Mouse (Mus musculus) liver, embryonic 15.5 days (tissue): ENCODE data around the gene Cd3e. TPM values are rescaled to one million over a fixed set of nuclear protein-coding genes. Genes with fewer than 3 reads are reported as not detected.

ENCODE experiments used
- ATAC-seq: fragments of 200-750 bp; cut with Nextera tagmentation; 2 replicates; pipeline ENCODE4 v1.8.0; 2017; ENCODE audit warnings: moderate number of reproducible peaks, mild to moderate bottlenecking, moderate library complexity; ENCODE audit not compliant: insufficient read depth
- H3K27ac ChIP-seq: fragments of 300-500 bp; sonication (generic); replicated peaks from 2 replicates; pipeline ENCODE4 v1.5.1; 2015; ENCODE audit warnings: mild to moderate bottlenecking, inconsistent platforms
- H3K27me3 ChIP-seq: fragments of 300-500 bp; sonication (generic); 2 replicates; pipeline ENCODE4 v1.6.1; 2015; ENCODE audit warnings: mild to moderate bottlenecking, inconsistent platforms
- H3K36me3 ChIP-seq: fragments of 300-500 bp; sonication (generic); replicated peaks from 2 replicates; pipeline ENCODE4 v1.6.1; 2015; ENCODE audit warnings: moderate library complexity, mild to moderate bottlenecking, inconsistent platforms
- H3K4me1 ChIP-seq: fragments of 300-500 bp; sonication (generic); replicated peaks from 2 replicates; pipeline ENCODE4 v1.6.1; 2015; ENCODE audit warnings: inconsistent platforms
- H3K4me2 ChIP-seq: fragments of 300-500 bp; sonication (generic); 2 replicates; pipeline ENCODE4 v1.6.1; 2015; ENCODE audit warnings: moderate library complexity, mild to moderate bottlenecking, inconsistent platforms
- H3K4me3 ChIP-seq: fragments of 300-500 bp; sonication (generic); replicated peaks from 2 replicates; pipeline ENCODE4 v1.5.1; 2015; ENCODE audit warnings: mild to moderate bottlenecking, inconsistent platforms
- H3K9ac ChIP-seq: fragments of 300-500 bp; sonication (generic); 2 replicates; pipeline ENCODE4 v1.6.1; 2015; ENCODE audit warnings: moderate library complexity, mild to moderate bottlenecking, inconsistent platforms
- H3K9me3 ChIP-seq: fragments of 300-500 bp; sonication (generic); replicated peaks from 2 replicates; pipeline ENCODE4 v1.6.1; 2016; ENCODE audit warnings: inconsistent platforms
- WGBS: fragments of 180-500 bp; shearing (Covaris S2); methylation state at CpG from one replicate; pipeline ENCODE4 v1.1.7; 2015; ENCODE audit warnings: mixed read lengths; ENCODE audit not compliant: insufficient replicate concordance; 5-methylcytosine and 5-hydroxymethylcytosine counted together
- polyA plus RNA-seq: library from polyadenylated mRNA; unstranded; fragments of >200 nt; fragmentation: Nextera tagmentation; extraction: Ambion mirVana; gene quantifications from 2 replicates; pipeline ENCODE4 v1.2.1, GENCODE M21; 2015

Cd3e gene
- polyA plus RNA-seq, 1 experiment from 2014 or later: not detected

- Histone ChIP-seq H3K4me2 (no peak overlapping the region), H3K9me3 (no peaks in the 10 kb centered on the region), H3K27ac (no peak overlapping the region), H3K36me3 (no peaks in the 10 kb centered on the region), H3K27me3 (0 out of 2 replicates have a peak, but pooled peaks cover 3% of the 10 kb centered on the region), H3K9ac (no peak overlapping the region), H3K4me1 (no peaks in the 10 kb centered on the region), H3K4me3 (no peak overlapping the region)
- no peak for ATAC-seq
- WGBS: 72% methylated on average over 11 of the region's 11 CpGs
These were observed 8.6 kb upstream of the Cd3e start for GRCm38 (mm10) chr9:45018031-45018430.

GRCm38 (mm10) chr9:45015841-45016240 is 6.4 kb upstream of the Cd3e start:
- no peak for ATAC-seq
- Histone ChIP-seq H3K9me3 (no peaks in the 10 kb centered on the region), H3K27me3 (0 out of 2 replicates have a peak, but pooled peaks cover 5% of the 10 kb centered on the region), H3K4me3 (no peak overlapping the region), H3K27ac (no peak overlapping the region), H3K4me1 (no peaks in the 10 kb centered on the region), H3K9ac (no peak overlapping the region), H3K4me2 (no peak overlapping the region), H3K36me3 (no peaks in the 10 kb centered on the region)
- WGBS: 46% methylated on average over 3 of the region's 3 CpGs

DNA sequence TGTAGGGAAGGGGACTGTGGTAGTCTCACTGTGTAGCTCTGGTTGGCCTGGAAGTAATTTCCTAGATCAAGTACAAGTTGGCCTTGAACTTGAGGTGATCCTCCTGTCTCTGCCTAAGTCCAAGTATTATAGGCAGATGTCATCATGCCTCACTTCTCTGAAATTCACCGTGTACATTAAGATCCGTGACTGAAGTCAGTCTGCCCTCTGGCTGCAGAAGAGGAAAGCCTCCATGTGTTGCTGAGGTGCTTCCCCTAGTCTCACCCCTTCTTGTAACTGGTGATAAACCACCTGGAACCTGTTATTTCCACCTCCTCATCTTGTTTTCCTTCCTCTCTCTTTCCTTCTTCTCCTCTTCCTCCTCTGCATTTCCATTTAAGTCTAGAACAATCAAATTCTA is 5.5 kb upstream of the Cd3e start:
- H3K4me2 ChIP-seq: no peak overlapping the region

GRCm38 (mm10) chr9:45011291-45011690 is 1.9 kb upstream of the Cd3e start:
- no peak overlapping the region for H3K4me3 ChIP-seq

More for the DNA sequence above, 5.5 kb upstream of the Cd3e start:
- 36% methylated on average over 2 of the region's 2 CpGs for WGBS
- no peak overlapping the region for H3K4me3 ChIP-seq
- no peak overlapping the region for H3K9ac ChIP-seq
- H3K27me3 ChIP-seq: 0 out of 2 replicates have a peak, but pooled peaks cover 5% of the 10 kb centered on the region
- H3K4me1 ChIP-seq: no peaks in the 10 kb centered on the region
- no peak overlapping the region for H3K27ac ChIP-seq
- H3K36me3 ChIP-seq: no peaks in the 10 kb centered on the region
- no peak for ATAC-seq
- H3K9me3 ChIP-seq: no peaks in the 10 kb centered on the region

GRCm38 (mm10) chr9:45010461-45010860 is 1.0 kb upstream of the Cd3e start:
- no peaks in the 10 kb centered on the region for H3K9me3 ChIP-seq
- no peak overlapping the region for H3K4me3 ChIP-seq
- WGBS: 34% methylated on average over 4 of the region's 4 CpGs
- no peaks in the 10 kb centered on the region for H3K4me1 ChIP-seq
- no peak overlapping the region for H3K9ac ChIP-seq
- no peak overlapping the region for H3K4me2 ChIP-seq
- ATAC-seq: no peak
- no peaks in the 10 kb centered on the region for H3K36me3 ChIP-seq
- H3K27ac ChIP-seq: no peak overlapping the region
- peaks cover 6% of the 10 kb centered on the region; the same call in 1 of the 2 replicates for H3K27me3 ChIP-seq

More at GRCm38 (mm10) chr9:45011291-45011690, 1.9 kb upstream of the Cd3e start:
- no peak for ATAC-seq
- Histone ChIP-seq H3K4me1 (no peaks in the 10 kb centered on the region), H3K4me2 (no peak overlapping the region), H3K27ac (no peak overlapping the region), H3K9ac (no peak overlapping the region), H3K36me3 (no peaks in the 10 kb centered on the region), H3K27me3 (peaks cover 6% of the 10 kb centered on the region; the same call in 1 of the 2 replicates), H3K9me3 (no peaks in the 10 kb centered on the region)
- 40% methylated on average over 6 of the region's 6 CpGs for WGBS

- 77% methylated on average over 4 of the region's 4 CpGs for WGBS
- Histone ChIP-seq H3K4me2 (no peak overlapping the region), H3K36me3 (no peaks in the 10 kb centered on the region), H3K9me3 (no peaks in the 10 kb centered on the region), H3K9ac (no peak overlapping the region), H3K27me3 (peaks cover 6% of the 10 kb centered on the region; the same call in 1 of the 2 replicates), H3K4me1 (no peaks in the 10 kb centered on the region), H3K27ac (no peak overlapping the region), H3K4me3 (no peak overlapping the region)
- no peak for ATAC-seq
These were observed 1.1 kb downstream of the Cd3e start for GRCm38 (mm10) chr9:45008342-45008741.

DNA sequence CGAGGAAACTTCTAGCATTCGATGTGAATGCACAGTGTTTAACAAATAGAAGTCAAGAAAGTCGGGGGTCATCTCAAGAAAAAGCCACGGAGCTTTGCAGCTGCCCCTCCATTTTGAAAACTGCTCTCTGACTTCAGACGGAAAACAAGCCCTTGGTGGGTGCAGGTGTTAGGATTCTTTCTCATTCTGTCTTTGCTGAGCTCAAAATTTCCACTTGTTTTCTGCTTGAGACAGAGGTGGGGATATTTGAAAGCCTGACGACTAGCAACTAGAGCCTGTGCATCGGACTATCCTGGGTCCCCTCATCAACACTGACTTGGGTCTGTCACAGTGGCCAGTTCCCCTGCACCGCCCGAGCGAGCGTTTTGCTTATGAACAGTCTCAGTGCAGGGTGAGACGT is 2.0 kb downstream of the Cd3e start:
- no peak for ATAC-seq
- Histone ChIP-seq H3K36me3 (no peaks in the 10 kb centered on the region), H3K4me1 (no peaks in the 10 kb centered on the region), H3K4me3 (no peak overlapping the region), H3K9me3 (no peaks in the 10 kb centered on the region), H3K4me2 (no peak overlapping the region), H3K9ac (no peak overlapping the region), H3K27ac (no peak overlapping the region), H3K27me3 (peaks cover 11% of the 10 kb centered on the region; the same call in 1 of the 2 replicates)
- WGBS: 53% methylated on average over 12 of the region's 12 CpGs

GRCm38 (mm10) chr9:45000249-45000648 is 9.2 kb downstream of the Cd3e start:
- H3K27me3 ChIP-seq: peaks cover 26% of the 10 kb centered on the region; the same call in 1 of the 2 replicates
- H3K4me1 ChIP-seq: no peaks in the 10 kb centered on the region
- no peak overlapping the region for H3K4me3 ChIP-seq
- H3K9me3 ChIP-seq: no peaks in the 10 kb centered on the region
- ATAC-seq: no peak
- H3K27ac ChIP-seq: no peak overlapping the region
- H3K36me3 ChIP-seq: no peaks in the 10 kb centered on the region
- H3K4me2 ChIP-seq: no peak overlapping the region
- 58% methylated on average over 3 of the region's 3 CpGs for WGBS
- no peak overlapping the region for H3K9ac ChIP-seq

- Histone ChIP-seq H3K27me3 (peaks cover 26% of the 10 kb centered on the region; the same call in 1 of the 2 replicates), H3K9ac (no peak overlapping the region), H3K9me3 (no peaks in the 10 kb centered on the region), H3K4me2 (no peak overlapping the region), H3K27ac (no peak overlapping the region), H3K4me3 (no peak overlapping the region), H3K36me3 (no peaks in the 10 kb centered on the region), H3K4me1 (no peaks in the 10 kb centered on the region)
- ATAC-seq: no peak
- WGBS: 69% methylated on average over 5 of the region's 5 CpGs
These were observed 9.7 kb downstream of the Cd3e start for GRCm38 (mm10) chr9:44999776-45000175.

DNA sequence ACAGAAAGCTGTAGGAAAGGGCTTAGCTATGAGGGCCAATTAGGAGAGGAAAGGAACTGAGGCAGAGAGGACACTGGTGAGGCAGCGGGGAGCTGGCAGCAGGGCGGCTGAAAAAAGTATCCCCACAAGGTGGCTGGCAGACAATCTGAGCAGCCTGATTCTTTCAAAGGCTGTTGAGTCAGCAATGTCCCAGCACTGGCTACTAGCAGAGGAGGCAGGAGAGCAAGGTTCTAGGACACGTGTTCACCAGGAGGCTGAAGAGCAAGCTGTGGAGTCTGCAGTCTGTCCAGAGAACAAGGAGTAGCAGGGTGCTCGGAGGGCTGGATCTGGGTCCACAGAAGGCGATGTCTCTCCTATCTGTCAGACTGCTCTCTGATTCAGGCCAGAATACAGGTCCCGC is 10.3 kb downstream of the Cd3e start:
- no peak for ATAC-seq
- H3K9me3 ChIP-seq: no peaks in the 10 kb centered on the region
- 44% methylated on average over 6 of the region's 6 CpGs for WGBS
- peaks cover 26% of the 10 kb centered on the region; the same call in 1 of the 2 replicates for H3K27me3 ChIP-seq
- H3K4me2 ChIP-seq: no peak overlapping the region
- no peak overlapping the region for H3K27ac ChIP-seq
- no peak overlapping the region for H3K4me3 ChIP-seq
- H3K36me3 ChIP-seq: no peaks in the 10 kb centered on the region
- no peak overlapping the region for H3K9ac ChIP-seq
- H3K4me1 ChIP-seq: no peaks in the 10 kb centered on the region

- no peaks in the 10 kb centered on the region for H3K4me1 ChIP-seq
- WGBS: 35% methylated on average over 11 of the region's 11 CpGs
- no peak overlapping the region for H3K9ac ChIP-seq
- no peak overlapping the region for H3K4me2 ChIP-seq
- no peak for ATAC-seq
- H3K4me3 ChIP-seq: no peak overlapping the region
- H3K9me3 ChIP-seq: no peaks in the 10 kb centered on the region
- H3K27ac ChIP-seq: no peak overlapping the region
- H3K27me3 ChIP-seq: peaks cover 26% of the 10 kb centered on the region; the same call in 1 of the 2 replicates
- H3K36me3 ChIP-seq: no peaks in the 10 kb centered on the region
These were observed 11.3 kb downstream of the Cd3e start for GRCm38 (mm10) chr9:44998138-44998537.

DNA sequence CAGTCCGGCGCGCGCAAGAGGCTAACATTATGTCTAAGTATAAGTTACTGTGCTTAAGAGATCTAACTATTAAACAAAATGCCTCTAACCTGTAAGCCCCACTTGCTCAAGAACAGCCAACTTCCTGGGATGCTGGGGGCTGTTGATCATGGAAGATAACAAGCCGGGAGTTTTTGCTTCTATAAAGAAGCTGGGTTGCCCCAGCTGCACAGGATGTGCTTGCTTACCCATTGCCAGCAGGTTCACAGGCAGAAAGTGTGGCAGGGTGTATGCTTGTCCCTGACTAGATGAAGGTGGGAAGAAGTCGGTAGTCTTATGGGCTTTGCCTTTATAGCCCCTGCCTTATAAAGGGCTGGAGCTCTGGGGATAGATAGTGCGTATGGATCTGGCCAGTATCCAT is 12.8 kb downstream of the Cd3e start:
- Histone ChIP-seq H3K9ac (no peak overlapping the region), H3K4me3 (no peak overlapping the region), H3K27ac (no peak overlapping the region), H3K9me3 (no peaks in the 10 kb centered on the region), H3K27me3 (peaks cover 16% of the 10 kb centered on the region; the same call in 1 of the 2 replicates), H3K36me3 (no peaks in the 10 kb centered on the region), H3K4me2 (no peak overlapping the region), H3K4me1 (no peaks in the 10 kb centered on the region)
- ATAC-seq: no peak
- WGBS: 77% methylated on average over 7 of the region's 7 CpGs
